Mouse (Mus musculus) intestine, embryonic 15.5 days (tissue): ENCODE data around the gene Olfr557. TPM values are rescaled to one million over a fixed set of nuclear protein-coding genes. Genes with fewer than 3 reads are reported as not detected.

Source experiments
- ATAC-seq: fragments of 200-750 bp; cut with Nextera tagmentation; 2 replicates; pipeline ENCODE4 v1.8.0; 2017; ENCODE audit warnings: moderate TSS enrichment, moderate library complexity
- H3K27ac ChIP-seq: fragments of 300-500 bp; sonication (generic); 2 replicates; pipeline ENCODE4 v1.5.1; 2015; ENCODE audit warnings: mild to moderate bottlenecking, inconsistent platforms
- H3K27me3 ChIP-seq: fragments of 300-500 bp; sonication (generic); replicated peaks from 2 replicates; pipeline ENCODE4 v1.6.1; 2015; ENCODE audit warnings: inconsistent platforms
- H3K36me3 ChIP-seq: fragments of 300-500 bp; sonication (generic); 2 replicates; pipeline ENCODE4 v1.6.1; 2015; ENCODE audit warnings: inconsistent platforms
- H3K4me1 ChIP-seq: fragments of 300-500 bp; sonication (generic); replicated peaks from 2 replicates; pipeline ENCODE4 v1.6.1; 2015; ENCODE audit warnings: inconsistent platforms
- H3K4me2 ChIP-seq: fragments of 300-500 bp; sonication (generic); replicated peaks from 2 replicates; pipeline ENCODE4 v1.6.1; 2015; ENCODE audit warnings: mild to moderate bottlenecking, inconsistent platforms
- H3K4me3 ChIP-seq: fragments of 300-500 bp; sonication (generic); replicated peaks from 2 replicates; pipeline ENCODE4 v1.5.1; 2015; ENCODE audit warnings: inconsistent platforms
- H3K9ac ChIP-seq: fragments of 300-500 bp; sonication (generic); 2 replicates; pipeline ENCODE4 v1.6.1; 2015; ENCODE audit warnings: inconsistent platforms
- H3K9me3 ChIP-seq: fragments of 300-500 bp; sonication (generic); 2 replicates; pipeline ENCODE4 v1.6.1; 2016; ENCODE audit warnings: inconsistent platforms
- WGBS: fragments of 180-500 bp; shearing (Covaris S2); methylation state at CpG from one replicate; pipeline ENCODE4 v1.1.7; 2015; 5-methylcytosine and 5-hydroxymethylcytosine counted together
- polyA plus RNA-seq: library from polyadenylated mRNA; unstranded; fragments of >200 nt; fragmentation: Nextera tagmentation; extraction: Ambion mirVana; gene quantifications from 2 replicates; pipeline ENCODE4 v1.2.1, GENCODE M21; 2015

The Olfr557 gene
- not detected in 2 replicates for polyA plus RNA-seq

DNA sequence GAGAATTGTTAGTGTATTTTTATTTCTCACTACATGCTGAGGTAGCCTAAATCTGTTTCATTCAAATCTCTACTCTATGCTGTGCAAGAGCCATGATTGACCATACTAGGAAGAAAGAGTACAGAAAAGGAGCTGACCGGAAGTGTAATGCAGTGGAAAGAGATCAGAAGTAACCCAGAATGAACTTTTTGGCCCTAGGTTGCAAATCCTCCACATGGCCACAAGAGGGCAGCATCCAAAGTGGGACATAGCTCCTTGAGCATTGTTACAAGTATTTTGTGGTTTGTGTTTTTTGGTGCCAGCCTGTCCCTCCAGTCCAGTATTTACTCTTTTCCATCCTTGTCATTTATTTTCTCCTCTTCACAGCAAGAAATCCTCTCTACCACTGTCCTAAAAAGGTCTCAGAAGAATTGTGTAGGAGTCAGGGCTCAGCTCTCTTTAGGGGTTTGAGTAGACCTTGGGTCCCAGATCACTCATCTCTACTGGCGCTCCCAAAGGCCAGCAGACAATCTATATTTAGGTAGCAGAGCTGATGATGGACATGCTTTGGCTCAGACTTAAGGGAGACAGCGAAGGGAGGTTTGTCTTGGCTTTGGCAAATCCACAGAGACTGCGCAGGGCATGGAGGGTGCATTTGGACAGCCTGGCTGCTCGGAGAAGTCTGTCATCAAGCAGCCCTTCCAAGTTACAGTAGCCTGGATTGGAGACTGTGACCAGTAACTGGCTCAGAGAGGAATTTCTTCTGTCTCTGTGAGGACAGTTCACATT, at the start of gene Olfr557:
Gene Olfr557 (plus strand): TSS at position 553 of the 768 bp plus-strand sequence.
- no peak for ATAC-seq
- Histone ChIP-seq H3K9ac (no peak within 1 kb of the TSS), H3K4me1 (no peaks in the 10 kb centered on the region), H3K4me2 (no peak within 1 kb of the TSS), H3K9me3 (no peaks in the 10 kb centered on the region), H3K27ac (no peak within 1 kb of the TSS), H3K36me3 (no peaks in the 10 kb centered on the region), H3K27me3 (no peaks in the 10 kb centered on the region), H3K4me3 (no peak within 1 kb of the TSS)
- 77% methylated on average over 5 of the region's 5 CpGs for WGBS

DNA sequence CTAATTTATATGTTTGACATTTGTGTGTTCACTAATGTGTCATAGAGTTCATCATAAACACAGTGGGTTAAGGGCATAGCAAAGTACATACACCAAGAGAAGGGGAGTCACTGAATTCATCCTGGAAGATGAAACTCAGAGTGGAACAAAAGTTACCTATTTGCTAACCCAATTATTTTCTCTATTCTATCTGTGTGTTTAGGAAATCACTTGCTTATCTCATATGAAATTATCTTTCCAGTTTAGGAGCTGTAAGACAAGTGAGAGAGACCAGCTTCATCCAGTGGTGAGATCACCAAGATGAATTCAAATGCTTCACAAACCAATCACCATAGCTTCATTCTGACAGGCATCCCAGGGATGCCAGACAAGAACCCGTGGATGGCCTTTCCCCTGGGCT, 37.2 kb upstream of the Olfr557 start, which contains the start of gene Olfr555:
Gene Olfr555 (plus strand): TSS at position 301 of the 400 bp plus-strand sequence.
- no peaks in the 10 kb centered on the region for H3K9me3 ChIP-seq
- no peak for ATAC-seq
- no peak within 1 kb of the TSS for H3K9ac ChIP-seq
- no peaks in the 10 kb centered on the region for H3K36me3 ChIP-seq
- H3K27ac ChIP-seq = no peak within 1 kb of the TSS
- no peak within 1 kb of the TSS for H3K4me3 ChIP-seq
- WGBS = 69% methylated on average over 1 of the region's 1 CpGs
- H3K4me1 ChIP-seq = no peaks in the 10 kb centered on the region
- no peaks in the 10 kb centered on the region for H3K27me3 ChIP-seq
- H3K4me2 ChIP-seq = no peak within 1 kb of the TSS

DNA sequence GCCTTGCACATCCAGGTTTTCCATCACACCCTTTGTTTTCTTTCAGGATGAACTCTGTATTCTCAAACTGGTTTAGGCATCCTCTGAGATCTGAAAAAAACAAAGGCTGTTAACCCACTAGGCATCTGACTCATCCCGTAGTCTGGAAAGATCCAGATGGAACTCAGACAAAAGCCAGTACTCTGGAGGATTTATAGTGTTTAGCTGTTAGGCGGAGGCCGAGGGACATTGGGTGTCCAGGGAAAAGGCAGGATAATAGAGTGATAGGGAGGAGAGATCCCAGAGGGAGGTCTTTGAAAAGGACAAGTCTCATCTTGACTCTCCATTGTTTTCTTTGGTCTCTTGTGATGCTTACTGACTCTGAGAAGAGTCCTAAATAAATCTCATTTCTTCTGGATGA, 31.1 kb upstream of the Olfr557 start, which contains the start of gene Olfr556:
Gene Olfr556 (plus strand): TSS at position 301 of the 400 bp plus-strand sequence.
- H3K4me3 ChIP-seq = no peak within 1 kb of the TSS
- no peak within 1 kb of the TSS for H3K27ac ChIP-seq
- H3K9ac ChIP-seq = no peak within 1 kb of the TSS
- H3K27me3 ChIP-seq = no peaks in the 10 kb centered on the region
- H3K4me1 ChIP-seq = no peaks in the 10 kb centered on the region
- no peaks in the 10 kb centered on the region for H3K36me3 ChIP-seq
- H3K9me3 ChIP-seq = no peaks in the 10 kb centered on the region
- ATAC-seq = no peak
- H3K4me2 ChIP-seq = no peak within 1 kb of the TSS
- 37% methylated on average over 3 of the region's 3 CpGs for WGBS

DNA sequence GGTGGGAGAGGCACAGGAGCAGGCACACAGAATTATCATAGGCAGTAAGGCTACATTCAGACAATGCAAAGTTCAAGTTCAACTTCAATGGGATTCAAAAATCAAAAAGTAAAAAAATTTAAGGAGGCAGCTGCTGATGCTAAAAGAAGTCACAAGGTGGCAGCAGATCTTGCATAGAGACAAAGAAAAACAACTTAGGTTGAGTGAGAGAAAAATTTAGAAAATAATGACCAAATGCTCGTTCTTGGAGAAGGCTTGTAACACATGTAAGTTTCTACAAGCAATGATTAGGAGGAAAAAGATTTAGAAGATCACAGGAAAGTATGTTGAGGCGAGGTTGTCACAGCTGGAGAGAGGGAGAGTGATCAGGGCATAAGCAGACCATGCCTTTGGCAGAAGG, 30.3 kb upstream of the Olfr557 start:
- H3K4me2 ChIP-seq = no peak overlapping the region
- no peak overlapping the region for H3K27ac ChIP-seq
- 37% methylated on average over 2 of the region's 2 CpGs for WGBS
- no peak overlapping the region for H3K9ac ChIP-seq
- no peaks in the 10 kb centered on the region for H3K36me3 ChIP-seq
- H3K27me3 ChIP-seq = no peaks in the 10 kb centered on the region
- ATAC-seq = no peak
- H3K4me1 ChIP-seq = no peaks in the 10 kb centered on the region
- no peaks in the 10 kb centered on the region for H3K9me3 ChIP-seq
- H3K4me3 ChIP-seq = no peak overlapping the region

DNA sequence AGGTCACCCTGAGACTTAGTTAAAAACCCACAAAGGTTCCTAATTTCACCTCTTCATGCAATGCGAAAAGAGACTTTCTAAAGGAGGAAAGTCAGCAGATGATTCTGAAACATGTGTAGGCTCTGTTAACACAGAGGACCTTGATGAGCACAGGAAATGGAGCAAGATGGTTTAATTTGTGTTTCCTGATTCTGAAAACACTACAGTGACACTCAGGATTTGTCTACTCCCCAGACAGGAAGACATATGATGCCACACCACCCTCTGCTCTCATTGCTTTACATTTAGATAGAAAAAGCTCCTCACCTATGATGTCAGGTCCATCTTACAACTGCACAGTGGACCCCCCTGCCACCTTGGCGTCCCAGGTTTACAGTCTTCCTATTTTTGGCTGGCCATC, 19.5 kb upstream of the Olfr557 start:
- no peaks in the 10 kb centered on the region for H3K27me3 ChIP-seq
- no peaks in the 10 kb centered on the region for H3K4me1 ChIP-seq
- no peaks in the 10 kb centered on the region for H3K9me3 ChIP-seq
- WGBS = 85% methylated on average over 2 of the region's 2 CpGs
- no peak overlapping the region for H3K27ac ChIP-seq
- no peak overlapping the region for H3K4me2 ChIP-seq
- H3K4me3 ChIP-seq = no peak overlapping the region
- ATAC-seq = no peak
- H3K9ac ChIP-seq = no peak overlapping the region
- H3K36me3 ChIP-seq = no peaks in the 10 kb centered on the region

DNA sequence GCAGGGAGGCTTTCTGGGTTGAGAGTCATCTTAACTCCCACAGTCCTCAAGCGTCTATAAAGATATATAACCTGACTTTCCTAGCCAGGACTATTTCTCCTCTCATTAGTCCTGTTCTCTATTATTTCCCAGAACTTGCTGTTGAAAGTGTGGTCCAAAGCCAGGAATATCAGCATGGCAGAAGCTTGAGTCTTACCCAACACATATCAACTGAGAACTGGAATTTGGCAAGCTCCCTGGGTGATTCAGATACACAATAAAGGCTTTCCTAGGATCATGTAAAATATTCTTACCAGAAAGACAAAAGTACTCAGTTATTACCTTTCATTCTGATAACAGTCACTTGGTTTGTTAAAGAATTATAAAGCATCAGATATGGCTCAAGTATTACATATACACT, 13.8 kb upstream of the Olfr557 start:
- Histone ChIP-seq H3K4me2 (no peak overlapping the region), H3K9me3 (no peaks in the 10 kb centered on the region), H3K27ac (no peak overlapping the region), H3K4me3 (no peak overlapping the region), H3K4me1 (no peaks in the 10 kb centered on the region), H3K36me3 (no peaks in the 10 kb centered on the region), H3K9ac (no peak overlapping the region), H3K27me3 (no peaks in the 10 kb centered on the region)
- ATAC-seq = no peak
- 94% methylated on average over 1 of the region's 1 CpGs for WGBS

DNA sequence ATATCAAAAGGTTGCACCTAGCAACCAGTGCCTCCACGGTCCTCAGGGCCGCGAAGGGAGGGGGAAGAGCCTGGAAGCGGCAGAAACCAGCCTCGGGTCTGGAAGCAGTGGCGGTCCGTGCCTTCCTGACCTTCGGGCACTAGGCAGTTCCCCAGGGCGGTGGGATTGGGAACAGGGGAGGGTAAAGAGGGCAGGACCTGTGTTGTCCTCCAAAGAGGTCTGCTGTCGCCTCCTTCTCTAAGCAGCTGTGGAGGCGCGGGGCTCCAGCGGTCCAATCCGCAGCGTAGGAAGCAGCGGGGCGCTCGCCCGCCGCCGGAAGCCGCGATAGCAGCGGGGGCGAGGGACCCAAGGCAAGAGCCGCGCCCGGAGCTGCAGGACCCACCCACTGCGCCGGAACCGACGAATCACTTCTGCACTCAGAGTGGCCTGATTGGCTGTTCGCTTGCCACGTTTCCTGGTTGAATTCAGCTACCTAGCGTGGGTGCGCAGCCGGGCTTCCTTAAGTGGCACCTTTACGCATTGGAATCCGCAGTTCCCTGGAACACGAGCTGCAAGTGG, 8.7 kb upstream of the Olfr557 start, which contains the start of gene Trim68:
Gene Trim68 (minus strand): TSS at position 384 of the 558 bp plus-strand sequence.
- peak; percentile 100 for ATAC-seq
- peak within 1 kb of the TSS; percentile 64 for H3K4me3 ChIP-seq
- no peaks in the 10 kb centered on the region for H3K36me3 ChIP-seq
- H3K9me3 ChIP-seq = no peaks in the 10 kb centered on the region
- peak within 1 kb of the TSS; percentile 65 for H3K9ac ChIP-seq
- peak within 1 kb of the TSS; percentile 77 for H3K27ac ChIP-seq
- H3K4me2 ChIP-seq = peak within 1 kb of the TSS; percentile 75
- WGBS = under 1% methylated on average over 40 of the region's 40 CpGs
- H3K27me3 ChIP-seq = no peaks in the 10 kb centered on the region
- no peaks in the 10 kb centered on the region for H3K4me1 ChIP-seq

DNA sequence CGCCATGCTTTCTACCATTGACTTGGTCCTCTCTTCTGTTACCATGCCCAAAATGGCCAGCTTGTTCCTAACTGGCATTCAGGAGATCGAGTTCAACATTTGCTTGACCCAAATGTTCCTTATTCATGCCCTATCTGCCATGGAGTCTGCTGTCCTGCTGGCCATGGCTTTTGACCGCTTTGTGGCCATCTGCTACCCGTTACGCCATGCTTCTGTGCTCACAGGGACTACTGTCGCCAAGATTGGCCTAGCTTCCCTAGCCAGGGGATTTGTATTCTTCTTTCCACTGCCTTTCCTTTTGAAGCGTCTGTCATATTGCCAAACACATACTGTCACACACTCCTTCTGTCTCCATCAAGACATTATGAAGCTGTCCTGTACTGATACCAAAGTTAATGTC, 2.8 kb downstream of the Olfr557 start:
- no peak overlapping the region for H3K27ac ChIP-seq
- ATAC-seq = no peak
- H3K27me3 ChIP-seq = no peaks in the 10 kb centered on the region
- no peak overlapping the region for H3K9ac ChIP-seq
- H3K4me2 ChIP-seq = no peak overlapping the region
- H3K4me1 ChIP-seq = no peaks in the 10 kb centered on the region
- H3K36me3 ChIP-seq = no peaks in the 10 kb centered on the region
- WGBS = 86% methylated on average over 7 of the region's 7 CpGs
- H3K4me3 ChIP-seq = no peak overlapping the region
- no peaks in the 10 kb centered on the region for H3K9me3 ChIP-seq

DNA sequence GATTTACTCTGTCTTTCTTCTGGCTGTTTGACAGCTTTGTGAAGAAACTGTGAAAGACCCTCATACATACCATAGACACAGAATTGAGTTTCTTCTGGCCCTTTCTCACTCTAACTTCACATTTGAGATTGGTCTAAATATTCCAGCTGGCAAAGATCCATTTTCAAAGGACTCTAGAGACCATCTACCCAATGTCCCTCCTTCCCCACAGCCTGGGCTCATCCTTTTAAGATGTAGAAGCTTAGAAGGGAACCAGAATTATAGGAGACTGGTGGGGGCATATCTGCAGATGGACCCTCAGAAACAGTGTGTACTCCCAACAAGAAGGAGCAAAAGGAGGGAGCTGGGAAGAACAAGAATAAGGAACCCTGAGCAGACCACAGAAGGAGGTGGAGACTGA, 6.2 kb downstream of the Olfr557 start, which contains the start of gene Olfr558:
Gene Olfr558 (plus strand): TSS at position 301 of the 400 bp plus-strand sequence.
- no peak within 1 kb of the TSS for H3K9ac ChIP-seq
- no peak within 1 kb of the TSS for H3K27ac ChIP-seq
- no peaks in the 10 kb centered on the region for H3K27me3 ChIP-seq
- no peak for ATAC-seq
- no peaks in the 10 kb centered on the region for H3K4me1 ChIP-seq
- no peak within 1 kb of the TSS for H3K4me3 ChIP-seq
- H3K9me3 ChIP-seq = no peaks in the 10 kb centered on the region
- H3K4me2 ChIP-seq = no peak within 1 kb of the TSS
- H3K36me3 ChIP-seq = no peaks in the 10 kb centered on the region

DNA sequence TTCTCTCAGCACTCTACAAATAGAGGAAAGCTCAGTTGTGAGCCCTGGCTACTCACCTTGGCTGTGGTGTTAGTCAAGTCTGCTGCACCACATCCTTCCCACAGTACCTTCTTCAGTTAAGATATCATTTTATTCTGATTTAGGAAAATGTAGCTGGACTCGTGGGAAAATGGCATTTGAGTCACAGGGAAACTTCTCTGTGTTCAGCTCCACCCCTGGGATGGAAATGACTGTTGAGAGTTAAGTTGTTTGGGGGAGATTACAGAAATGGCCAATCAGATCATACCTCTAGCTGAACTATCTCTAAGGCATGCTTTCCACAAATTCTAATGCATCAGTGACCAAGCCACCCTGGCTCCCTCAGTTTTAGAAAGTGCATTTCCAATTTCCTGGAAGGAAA, 23.3 kb downstream of the Olfr557 start, which contains the start of gene Olfr33:
Gene Olfr33 (minus strand): TSS at position 101 of the 400 bp plus-strand sequence.
- Histone ChIP-seq H3K36me3 (no peaks in the 10 kb centered on the region), H3K4me3 (no peak within 1 kb of the TSS), H3K27me3 (no peaks in the 10 kb centered on the region), H3K4me1 (no peaks in the 10 kb centered on the region), H3K9me3 (no peaks in the 10 kb centered on the region), H3K4me2 (no peak within 1 kb of the TSS), H3K9ac (no peak within 1 kb of the TSS), H3K27ac (no peak within 1 kb of the TSS)
- WGBS = 41% methylated on average over 1 of the region's 1 CpGs
- ATAC-seq = no peak

DNA sequence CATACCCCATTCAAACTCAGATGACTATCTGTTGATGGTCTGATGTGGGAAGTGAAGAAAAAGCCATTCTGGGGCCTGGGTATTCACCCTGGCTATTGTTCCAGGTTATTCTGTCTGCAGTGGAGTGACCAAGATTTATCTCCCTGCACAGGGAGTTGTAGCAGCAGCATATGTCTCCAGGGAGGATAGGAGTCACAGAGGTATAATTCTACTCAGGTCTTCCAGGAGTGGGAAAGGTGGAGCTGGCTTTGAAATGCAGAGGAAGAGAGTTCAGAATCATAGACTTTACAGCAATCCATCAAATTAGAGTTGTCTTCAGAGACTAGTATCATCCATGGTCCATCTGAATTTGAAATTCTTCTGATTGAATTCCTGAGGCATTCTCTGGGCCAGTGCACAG, 31.7 kb downstream of the Olfr557 start, which contains the start of gene Olfr559:
Gene Olfr559 (minus strand): TSS at position 101 of the 400 bp plus-strand sequence.
- H3K9me3 ChIP-seq = no peaks in the 10 kb centered on the region
- H3K27me3 ChIP-seq = no peaks in the 10 kb centered on the region
- H3K9ac ChIP-seq = no peak within 1 kb of the TSS
- no peak within 1 kb of the TSS for H3K4me2 ChIP-seq
- no peak within 1 kb of the TSS for H3K4me3 ChIP-seq
- no peaks in the 10 kb centered on the region for H3K4me1 ChIP-seq
- no peaks in the 10 kb centered on the region for H3K36me3 ChIP-seq
- H3K27ac ChIP-seq = no peak within 1 kb of the TSS
- no peak for ATAC-seq

DNA sequence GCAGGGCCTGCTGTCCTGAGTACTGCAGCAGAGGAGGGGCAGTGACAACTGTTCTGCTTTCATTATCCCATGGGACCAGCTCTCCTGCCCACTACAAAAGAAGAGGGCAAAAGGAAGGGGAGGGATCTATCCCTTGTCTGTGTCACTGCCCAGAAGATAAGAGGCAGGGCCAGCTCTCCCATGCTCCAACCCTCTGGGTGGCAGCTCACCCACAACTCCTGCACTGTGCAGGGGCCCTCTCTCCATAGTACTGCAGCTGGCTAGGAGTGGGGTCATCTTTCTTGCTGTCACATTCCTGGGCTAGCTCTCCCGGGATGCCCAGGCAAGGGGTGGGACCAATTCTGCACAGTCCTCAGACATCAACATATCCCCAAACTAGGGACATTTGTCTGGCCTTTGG, 38.1 kb downstream of the Olfr557 start:
- Histone ChIP-seq H3K9ac (no peak overlapping the region), H3K4me3 (no peak overlapping the region), H3K27me3 (no peaks in the 10 kb centered on the region), H3K4me1 (no peaks in the 10 kb centered on the region), H3K4me2 (no peak overlapping the region), H3K27ac (no peak overlapping the region), H3K9me3 (no peaks in the 10 kb centered on the region), H3K36me3 (no peaks in the 10 kb centered on the region)
- 16% methylated on average over 1 of the region's 1 CpGs for WGBS
- no peak for ATAC-seq
